Mouse (Mus musculus): ENCODE data around the gene Gigyf1.

Gene Gigyf1

DNA sequence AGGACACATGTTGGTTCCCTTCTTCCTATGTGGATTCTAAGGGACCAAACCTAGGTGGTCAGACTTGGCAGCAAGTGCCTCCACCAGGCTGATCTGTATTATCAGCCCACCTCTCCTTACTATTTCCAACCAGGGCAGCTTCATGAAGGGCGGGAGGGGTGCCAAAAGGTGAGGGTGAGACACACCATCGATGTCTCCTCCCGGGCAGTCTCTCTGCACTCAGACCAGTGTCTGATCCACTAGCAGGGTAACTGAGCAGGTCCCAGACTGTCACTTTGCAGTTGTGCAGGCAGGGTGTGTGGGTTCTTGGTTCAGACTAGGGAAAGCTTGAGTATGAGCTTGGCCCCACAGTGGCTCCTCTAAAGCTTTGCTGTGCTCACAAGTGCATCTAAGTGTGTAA, 3.5 kb upstream of the Gigyf1 start:
- DNase-seq, result no peak

DNA sequence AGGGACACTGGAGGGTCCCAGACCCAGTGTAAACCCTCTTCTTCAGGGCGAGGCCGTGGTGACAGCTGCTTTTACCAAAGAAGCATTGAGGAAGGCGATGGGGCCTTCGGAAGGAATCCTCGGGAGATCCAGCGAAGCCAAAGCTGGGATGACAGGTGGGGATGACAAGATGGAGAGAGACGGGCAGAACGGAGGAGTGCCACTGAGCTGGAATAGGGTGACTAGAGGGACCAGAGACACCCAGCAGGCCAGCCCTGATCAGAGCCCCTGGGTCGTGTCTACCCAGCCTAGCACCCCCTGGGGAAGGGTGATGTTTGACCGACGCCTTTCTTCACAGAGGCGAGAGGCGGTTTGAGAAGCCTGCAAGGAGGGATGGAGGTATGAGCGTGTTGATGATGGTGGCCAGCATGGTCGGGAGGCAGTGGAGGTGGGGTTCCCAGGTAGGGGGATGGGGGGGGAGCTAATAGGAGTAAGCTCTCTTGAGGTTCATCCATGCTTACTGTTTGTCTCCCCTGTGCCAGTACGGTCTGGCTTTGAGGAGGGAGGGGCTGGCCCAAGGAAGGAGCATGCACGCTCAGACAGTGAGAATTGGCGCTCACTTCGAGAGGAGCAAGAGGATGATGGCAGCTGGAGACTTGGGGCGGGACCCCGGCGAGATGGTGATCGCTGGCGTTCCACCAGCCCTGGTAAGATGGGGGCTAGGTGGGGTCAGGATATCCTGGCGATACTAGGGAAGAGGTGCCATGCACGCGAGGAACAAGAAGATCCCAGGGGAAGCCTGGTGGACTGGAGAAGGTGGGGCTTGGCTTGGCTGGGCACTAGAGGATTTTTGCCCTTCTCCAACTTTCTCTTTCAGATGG, 1.6 kb downstream of the Gigyf1 start:
- no peak for DNase-seq

DNA sequence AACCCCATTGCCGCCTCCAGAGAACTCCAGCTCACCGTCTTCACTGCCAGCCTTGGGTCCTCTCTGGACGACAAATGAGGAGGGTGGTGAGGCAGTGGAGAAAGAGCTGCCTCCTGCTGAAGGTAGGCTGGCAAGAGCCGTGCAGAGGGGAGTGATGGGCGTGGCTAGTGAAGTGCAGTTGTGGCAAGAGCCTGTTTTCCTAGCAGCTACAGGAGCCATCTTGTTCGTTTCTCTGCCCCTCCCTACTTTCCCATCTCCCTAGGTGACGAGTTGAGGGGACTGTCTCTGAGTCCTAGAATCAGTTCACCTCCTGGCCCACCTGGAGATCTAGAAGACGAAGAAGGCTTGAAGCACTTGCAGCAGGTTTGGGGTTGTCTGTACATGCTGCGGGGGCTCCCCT, 3.5 kb downstream of the Gigyf1 start:
- DNase-seq, result no peak

GRCm38 (mm10) chr5:137522711-137523110, 4.4 kb downstream of the Gigyf1 start:
- DNase-seq, result peak in 1 of 2 experiments; percentile 39

- DNase-seq, result peak in 1 of 2 experiments; percentile 18
These were observed 5.3 kb downstream of the Gigyf1 start for GRCm38 (mm10) chr5:137523396-137524250.

DNA sequence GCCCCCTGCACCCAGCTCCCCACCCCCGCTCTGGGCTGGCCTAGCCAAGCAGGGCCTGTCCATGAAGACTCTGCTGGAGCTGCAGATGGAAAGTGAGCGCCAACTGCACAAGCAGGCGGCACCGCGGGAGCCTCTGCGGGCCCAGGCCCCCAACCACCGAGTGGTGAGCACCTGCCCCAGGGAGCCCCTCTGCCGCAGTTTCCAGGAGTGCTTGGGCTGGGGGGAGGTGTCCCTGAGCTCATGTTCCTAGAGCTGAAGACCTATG, 5.8 kb downstream of the Gigyf1 start:
- DNase-seq, result peak in 1 of 2 experiments; percentile 35

GRCm38 (mm10) chr5:137524671-137525070, 6.3 kb downstream of the Gigyf1 start:
- DNase-seq, result peak in 1 of 2 experiments; percentile 25

GRCm38 (mm10) chr5:137525511-137525910, 7.2 kb downstream of the Gigyf1 start:
- peak in 1 of 2 experiments; percentile 21 for DNase-seq

DNA sequence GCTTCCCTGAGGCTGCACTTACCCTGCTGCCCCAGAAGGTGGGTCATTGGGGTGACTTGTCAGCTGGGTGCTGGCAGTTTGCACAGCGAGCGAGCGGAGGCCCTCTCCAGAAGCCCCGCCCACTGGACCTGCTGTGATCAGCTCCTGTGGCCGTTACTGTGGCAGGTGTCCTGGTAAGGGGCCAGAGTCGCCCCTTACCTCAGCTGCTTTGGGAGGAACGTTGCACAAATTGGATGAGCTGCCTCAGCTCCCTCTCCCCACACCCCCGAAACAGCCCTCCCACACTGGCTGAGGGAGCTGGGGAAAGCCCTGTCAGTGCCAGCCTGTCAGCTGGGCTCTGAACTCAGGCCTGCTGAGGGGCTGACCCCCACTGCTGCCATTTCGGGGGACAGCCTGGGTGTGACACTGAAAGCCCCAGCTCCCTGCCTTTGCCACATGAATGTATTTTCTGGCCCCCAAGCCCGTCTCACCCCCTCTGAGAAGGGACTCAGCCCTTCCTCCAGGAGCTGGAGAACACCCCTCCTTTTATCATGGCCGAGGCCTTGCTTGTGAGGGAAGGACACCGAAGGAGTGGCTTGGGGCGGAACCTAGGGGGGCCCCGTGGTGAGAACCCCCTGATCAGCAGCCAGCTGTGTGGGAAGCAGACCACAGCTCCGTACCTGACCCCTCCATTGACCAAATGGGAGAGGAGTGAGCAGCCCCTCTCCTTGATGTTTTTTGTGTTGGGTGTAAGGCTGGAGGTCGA, 8.0 kb downstream of the Gigyf1 start:
- peak; percentile 65 to 69 for DNase-seq

- no peak for DNase-seq
These were observed 9.1 kb downstream of the Gigyf1 start for GRCm38 (mm10) chr5:137527413-137527812.

DNA sequence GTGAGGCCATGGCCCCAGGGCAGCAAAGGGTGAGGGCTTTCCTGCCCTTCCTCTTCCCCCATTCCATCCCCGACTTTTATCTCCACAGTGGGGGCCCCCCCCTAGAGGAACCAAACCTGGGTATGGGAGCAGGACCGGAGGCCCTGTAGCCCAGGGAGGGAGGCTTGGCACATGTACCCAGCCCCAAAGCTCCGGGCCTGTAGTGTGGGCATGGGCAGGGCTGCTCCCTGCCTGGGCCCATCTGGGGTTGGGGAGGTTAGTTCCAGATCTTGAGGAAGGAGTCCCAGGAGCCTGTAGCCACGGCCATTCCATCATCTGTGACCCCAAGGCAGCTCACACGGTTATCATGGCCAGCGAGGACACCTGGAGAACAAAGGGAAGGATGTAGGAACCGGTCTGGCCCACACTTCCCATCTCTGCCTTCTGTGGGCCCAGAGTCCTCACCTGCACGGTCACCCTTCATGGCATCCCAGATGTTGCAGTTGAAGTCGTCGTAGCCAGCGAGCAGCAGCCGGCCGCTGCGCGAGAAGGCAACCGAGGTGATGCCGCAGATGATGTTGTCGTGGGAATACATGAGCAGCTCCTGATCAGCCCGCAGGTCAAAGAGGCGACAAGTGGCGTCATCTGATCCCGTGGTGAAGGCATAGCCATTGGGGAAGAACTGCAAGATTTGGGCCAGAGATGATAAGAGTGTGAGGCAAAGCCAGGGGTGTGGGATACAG, 10.1 kb downstream of the Gigyf1 start:
- no peak for DNase-seq

DNA sequence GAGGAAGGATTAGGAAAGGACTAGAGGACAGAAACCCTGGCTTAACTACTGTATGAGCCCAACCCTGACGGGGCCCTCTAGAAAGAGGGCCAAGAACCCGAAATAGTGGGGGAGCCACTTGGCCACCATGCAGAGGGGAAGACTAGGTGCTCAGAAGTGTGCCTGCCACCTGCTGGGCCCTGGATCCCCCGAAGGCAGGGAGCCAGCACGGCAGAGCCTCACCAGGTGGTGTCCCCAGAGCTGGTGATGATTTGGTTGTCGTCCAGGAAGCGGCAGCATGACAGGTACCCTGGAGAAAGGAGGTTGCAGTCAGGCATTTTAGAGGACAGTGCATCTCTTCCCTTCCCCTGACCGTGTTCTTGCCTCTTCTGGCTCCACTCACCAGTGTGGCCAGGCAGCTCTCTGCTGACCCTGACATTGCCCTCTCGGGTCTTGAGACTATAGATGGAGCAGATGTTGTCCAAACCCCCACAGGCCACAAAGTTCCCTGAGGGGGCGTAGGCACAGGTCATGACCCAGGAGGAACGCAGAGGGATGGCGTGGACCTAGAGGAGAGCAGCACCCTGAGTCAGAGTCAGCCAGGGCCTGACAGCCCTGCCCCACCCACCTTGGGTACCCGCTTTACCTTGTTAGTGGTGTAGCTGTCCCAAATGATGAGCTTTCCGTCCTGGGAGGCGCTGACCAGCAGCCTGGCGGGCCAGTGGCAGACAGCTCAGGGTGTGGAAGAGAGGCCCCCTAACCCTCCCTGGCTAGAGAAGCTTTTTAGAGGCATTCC, 11.1 kb downstream of the Gigyf1 start:
- DNase-seq, result no peak

DNA sequence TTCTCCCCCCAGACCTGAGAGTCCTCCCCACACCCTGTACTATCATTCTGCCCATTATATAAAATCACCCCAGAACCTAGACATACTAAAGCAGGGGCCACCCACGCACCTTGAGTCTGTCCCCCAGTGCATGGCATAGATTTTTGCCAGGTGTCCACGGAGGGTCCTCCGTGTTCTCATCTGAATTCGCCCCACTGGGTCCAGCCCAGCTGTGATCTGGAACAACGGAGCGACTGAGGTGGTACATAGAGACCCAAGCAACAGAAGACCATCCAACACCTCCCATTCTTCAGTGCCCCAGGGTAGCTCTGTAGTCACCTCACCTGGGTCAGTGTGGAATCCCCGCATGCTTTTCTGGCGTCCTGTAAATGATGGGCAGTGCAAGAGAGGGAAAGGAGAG, 11.7 kb downstream of the Gigyf1 start:
- DNase-seq, result peak in 1 of 2 experiments; percentile 23

- DNase-seq, result peak; percentile 79 to 86
These were observed 12.5 kb downstream of the Gigyf1 start for GRCm38 (mm10) chr5:137530588-137531413.

- DNase-seq, result peak; percentile 70 to 82
These were observed 13.2 kb downstream of the Gigyf1 start for GRCm38 (mm10) chr5:137531414-137532130.

- peak; percentile 47 to 50 for DNase-seq
These were observed 13.9 kb downstream of the Gigyf1 start for GRCm38 (mm10) chr5:137532131-137532807.

GRCm38 (mm10) chr5:137532808-137533116, 14.4 kb downstream of the Gigyf1 start:
- no peak for DNase-seq

GRCm38 (mm10) chr5:137533117-137533827, 14.9 kb downstream of the Gigyf1 start, which contains the start of the genes Epo and Gnb2:
Gene Epo (minus strand): TSS chr5:137533242.
Gene Gnb2 (minus strand): TSS chr5:137533510.
- peak; percentile 99 for DNase-seq

DNA sequence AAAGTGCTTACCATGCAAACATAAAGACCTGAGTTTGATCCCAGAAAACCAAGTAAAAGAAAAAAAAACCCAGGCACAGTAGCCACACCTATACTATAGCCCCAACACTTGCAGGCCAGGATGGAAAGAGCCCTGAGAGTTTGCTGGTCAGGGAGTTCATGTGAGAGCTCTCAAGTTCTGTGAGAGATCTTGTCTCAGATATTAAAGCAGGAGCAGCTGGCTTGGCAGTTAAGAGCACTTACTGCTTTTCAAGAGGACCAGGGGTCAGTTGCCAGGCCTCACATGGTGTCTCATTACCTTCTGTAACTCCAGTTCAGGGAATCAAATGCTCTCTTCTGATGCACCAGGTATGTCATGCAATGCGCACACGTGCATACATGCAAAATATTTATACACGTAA, 16.4 kb downstream of the Gigyf1 start:
- DNase-seq, result peak in 1 of 2 experiments; percentile 57

Measured in lung, postnatal 4 days (tissue).